Mouse (Mus musculus) heart, postnatal 0 days (tissue): ENCODE data around the gene Otor.

ENCODE experiments used
- CTCF ChIP-seq: IDR thresholded peaks from 2 replicates; pipeline ENCODE4 v1.5.1; 2016; ENCODE audit warnings: antibody characterized with exemption, control low read depth, low read depth
- EP300 ChIP-seq: IDR thresholded peaks from 2 replicates; pipeline ENCODE4 v1.6.1; 2016; ENCODE audit warnings: antibody characterized with exemption, low read depth

DNA sequence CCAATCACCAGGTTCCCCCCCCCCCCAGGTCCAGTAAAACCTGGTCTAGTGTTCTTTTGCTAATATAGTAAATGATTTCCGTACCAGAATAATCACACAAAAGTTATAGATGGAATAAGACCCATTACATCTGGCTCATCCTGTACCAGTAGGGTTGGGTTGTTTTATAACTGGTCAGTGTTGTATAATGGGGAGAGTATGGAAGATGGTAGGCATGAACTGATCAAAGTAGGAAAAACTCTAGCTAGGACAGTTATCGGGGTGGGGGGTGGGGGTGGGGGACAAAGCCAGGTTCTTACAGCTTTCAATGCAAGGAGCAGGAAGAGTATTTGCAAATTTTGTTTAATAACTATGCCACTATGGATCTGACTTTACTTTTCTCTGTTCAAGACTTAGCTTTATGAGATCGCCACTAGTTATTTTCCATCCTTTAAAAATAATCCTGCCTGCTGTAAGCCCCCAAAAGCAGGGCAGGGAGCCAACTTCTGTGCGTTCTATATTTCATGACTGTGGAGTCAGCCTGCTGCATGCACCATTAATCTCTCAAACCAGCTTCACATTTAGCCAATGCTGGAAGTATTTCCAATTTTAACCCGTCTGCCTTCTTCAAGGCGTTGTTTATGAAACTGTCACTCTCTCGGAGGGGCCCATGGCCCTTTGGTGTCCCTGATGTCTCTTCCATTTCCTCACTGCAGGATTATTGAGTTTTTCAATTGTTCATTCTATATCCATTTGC is 43.8 kb upstream of the Otor start:
- no peak for TF ChIP-seq CTCF
- TF ChIP-seq EP300: no peak
